Mouse (Mus musculus) stomach, postnatal 0 days (tissue): ENCODE results near the gene Castor1.

Experiments
- CTCF ChIP-seq: IDR thresholded peaks from 2 replicates; pipeline ENCODE4 v1.5.1; 2016; ENCODE audit warnings: antibody characterized with exemption, low read depth, mild to moderate bottlenecking, moderate library complexity
- EP300 ChIP-seq: optimal IDR thresholded peaks from 2 replicates; pipeline ENCODE3; 2016; ENCODE audit warnings: antibody characterized with exemption

DNA sequence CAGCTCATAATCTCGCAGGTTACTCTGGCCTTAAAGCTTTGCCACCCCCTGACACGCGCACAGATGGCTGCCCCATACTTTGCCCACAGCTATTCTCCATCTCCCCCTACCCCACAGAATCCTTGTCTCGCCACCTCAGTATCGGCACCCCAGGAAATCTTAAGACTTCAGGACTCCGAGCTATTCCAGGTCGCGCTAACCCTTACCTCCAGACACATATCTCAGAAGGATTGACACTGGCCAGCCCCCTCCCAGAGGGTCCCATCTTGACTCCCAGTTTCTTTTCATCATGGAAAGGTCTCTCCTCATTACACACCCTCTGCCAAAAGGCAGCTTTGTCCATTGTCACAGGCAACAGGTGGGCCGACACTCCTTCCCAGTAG lies 30.7 kb upstream of the Castor1 start:
- no peak for TF ChIP-seq CTCF
- TF ChIP-seq EP300 = no peak
